Mouse (Mus musculus): ENCODE data around the gene Etv5.

GRCm38 (mm10) chr16:22348478-22349270 is 90.8 kb downstream of the Etv5 start:
- TF ChIP-seq POLR2A (IDR thresholded peaks at IDR 0.05; ENCODE audit: insufficient read depth, low read depth, low read length) (no peak), CTCF (IDR thresholded peaks at IDR 0.05; ENCODE audit: insufficient read depth, low read depth, low read length) (no peak)
